Mouse (Mus musculus): ENCODE measurements around the gene Eef2kmt. TPM values are rescaled to one million over a fixed set of nuclear protein-coding genes. Genes with fewer than 3 reads are reported as not detected.

Gene Eef2kmt
- polyA plus RNA-seq (2015; fragmentation: Nextera tagmentation; extraction: Ambion mirVana), result 30.4 and 38.4 TPM in 2 replicates

GRCm38 (mm10) chr16:5255779-5256496 is at the start of gene Eef2kmt:
Gene Eef2kmt (minus strand): TSS chr16:5255983.
- WGBS, result 1% methylated on average over 57 of the region's 57 CpGs
- no peaks in the 10 kb centered on the region for H3K9me3 ChIP-seq
- H3K27ac ChIP-seq, result peak within 1 kb of the TSS; percentile 71
- H3K4me1 ChIP-seq (replicated peaks), result peaks cover 9% of the 10 kb centered on the region
- H3K9ac ChIP-seq, result peak within 1 kb of the TSS; percentile 77
- peak within 1 kb of the TSS; percentile 79 for H3K4me2 ChIP-seq (replicated peaks)
- H3K4me3 ChIP-seq (replicated peaks), result peak within 1 kb of the TSS; percentile 84
- H3K36me3 ChIP-seq, result no peaks in the 10 kb centered on the region
- no peaks in the 10 kb centered on the region for H3K27me3 ChIP-seq (replicated peaks)
- ATAC-seq, result peak; percentile 97

- H3K36me3 ChIP-seq, result no peaks in the 10 kb centered on the region
- H3K9me3 ChIP-seq, result no peaks in the 10 kb centered on the region
- ATAC-seq, result 0 out of 2 replicates have a peak, but pooled peaks have one; percentile 45
- H3K4me1 ChIP-seq (replicated peaks), result no peaks in the 10 kb centered on the region
- WGBS, result 59% methylated on average over 5 of the region's 5 CpGs
- H3K27ac ChIP-seq, result no peak overlapping the region
- no peak overlapping the region for H3K9ac ChIP-seq
- no peak overlapping the region for H3K4me2 ChIP-seq (replicated peaks)
- no peak overlapping the region for H3K4me3 ChIP-seq (replicated peaks)
- no peaks in the 10 kb centered on the region for H3K27me3 ChIP-seq (replicated peaks)
These were observed 39.5 kb upstream of the Eef2kmt start for GRCm38 (mm10) chr16:5295238-5295637.

GRCm38 (mm10) chr16:5285376-5285775 is 29.6 kb upstream of the Eef2kmt start:
- no peak overlapping the region for H3K4me3 ChIP-seq (replicated peaks)
- no peak overlapping the region for H3K4me2 ChIP-seq (replicated peaks)
- H3K4me1 ChIP-seq (replicated peaks), result no peaks in the 10 kb centered on the region
- H3K27me3 ChIP-seq (replicated peaks), result no peaks in the 10 kb centered on the region
- 57% methylated on average over 3 of the region's 3 CpGs for whole genome bisulfite sequencing
- no peak for ATAC-seq
- H3K9me3 ChIP-seq, result no peaks in the 10 kb centered on the region
- no peaks in the 10 kb centered on the region for H3K36me3 ChIP-seq
- H3K9ac ChIP-seq, result no peak overlapping the region
- H3K27ac ChIP-seq, result no peak overlapping the region

GRCm38 (mm10) chr16:5282686-5283085 is 26.9 kb upstream of the Eef2kmt start:
- WGBS, result 87% methylated on average over 9 of the region's 9 CpGs
- H3K4me3 ChIP-seq (replicated peaks), result no peak overlapping the region
- H3K4me1 ChIP-seq (replicated peaks), result no peaks in the 10 kb centered on the region
- H3K9ac ChIP-seq, result no peak overlapping the region
- H3K27me3 ChIP-seq (replicated peaks), result no peaks in the 10 kb centered on the region
- no peak overlapping the region for H3K4me2 ChIP-seq (replicated peaks)
- no peak for ATAC-seq
- no peak overlapping the region for H3K27ac ChIP-seq
- no peaks in the 10 kb centered on the region for H3K36me3 ChIP-seq
- H3K9me3 ChIP-seq, result no peaks in the 10 kb centered on the region

GRCm38 (mm10) chr16:5279571-5280222 is 23.9 kb upstream of the Eef2kmt start:
- H3K4me3 ChIP-seq (replicated peaks), result no peak overlapping the region
- 76% methylated on average over 5 of the region's 5 CpGs for WGBS
- ATAC-seq, result no peak
- no peak overlapping the region for H3K27ac ChIP-seq
- H3K4me1 ChIP-seq (replicated peaks), result no peaks in the 10 kb centered on the region
- H3K9me3 ChIP-seq, result no peaks in the 10 kb centered on the region
- H3K9ac ChIP-seq, result no peak overlapping the region
- no peak overlapping the region for H3K4me2 ChIP-seq (replicated peaks)
- H3K27me3 ChIP-seq (replicated peaks), result no peaks in the 10 kb centered on the region
- no peaks in the 10 kb centered on the region for H3K36me3 ChIP-seq

- 78% methylated on average over 3 of the region's 3 CpGs for WGBS
- no peak for ATAC-seq
These were observed 16.6 kb upstream of the Eef2kmt start for GRCm38 (mm10) chr16:5272371-5272770.

GRCm38 (mm10) chr16:5271411-5272035 is 15.7 kb upstream of the Eef2kmt start:
- no peak overlapping the region for H3K9ac ChIP-seq
- no peaks in the 10 kb centered on the region for H3K36me3 ChIP-seq
- H3K9me3 ChIP-seq, result no peaks in the 10 kb centered on the region
- H3K4me1 ChIP-seq (replicated peaks), result no peaks in the 10 kb centered on the region
- H3K4me3 ChIP-seq (replicated peaks), result no peak overlapping the region
- no peaks in the 10 kb centered on the region for H3K27me3 ChIP-seq (replicated peaks)
- no peak overlapping the region for H3K27ac ChIP-seq
- 77% methylated on average over 4 of the region's 4 CpGs for WGBS
- no peak for ATAC-seq
- H3K4me2 ChIP-seq (replicated peaks), result no peak overlapping the region

More at GRCm38 (mm10) chr16:5272371-5272770, 16.6 kb upstream of the Eef2kmt start:
- Histone ChIP-seq H3K4me1 (replicated peaks) (no peaks in the 10 kb centered on the region), H3K9me3 (no peaks in the 10 kb centered on the region), H3K27me3 (replicated peaks) (no peaks in the 10 kb centered on the region), H3K4me2 (replicated peaks) (no peak overlapping the region), H3K36me3 (no peaks in the 10 kb centered on the region), H3K4me3 (replicated peaks) (no peak overlapping the region), H3K9ac (no peak overlapping the region), H3K27ac (no peak overlapping the region)

- Histone ChIP-seq H3K4me1 (replicated peaks) (no peaks in the 10 kb centered on the region), H3K36me3 (no peaks in the 10 kb centered on the region), H3K9ac (no peak overlapping the region), H3K27ac (no peak overlapping the region), H3K9me3 (no peaks in the 10 kb centered on the region), H3K4me3 (replicated peaks) (no peak overlapping the region), H3K27me3 (replicated peaks) (no peaks in the 10 kb centered on the region), H3K4me2 (replicated peaks) (no peak overlapping the region)
- ATAC-seq, result no peak
- WGBS, result 80% methylated on average over 7 of the region's 7 CpGs
These were observed 8.1 kb upstream of the Eef2kmt start for GRCm38 (mm10) chr16:5263926-5264325.

GRCm38 (mm10) chr16:5263156-5263555 is 7.4 kb upstream of the Eef2kmt start:
- Histone ChIP-seq H3K36me3 (no peaks in the 10 kb centered on the region), H3K4me1 (replicated peaks) (no peaks in the 10 kb centered on the region), H3K4me3 (replicated peaks) (no peak overlapping the region), H3K9ac (no peak overlapping the region), H3K9me3 (no peaks in the 10 kb centered on the region), H3K4me2 (replicated peaks) (no peak overlapping the region), H3K27me3 (replicated peaks) (no peaks in the 10 kb centered on the region), H3K27ac (no peak overlapping the region)
- 69% methylated on average over 8 of the region's 8 CpGs for WGBS
- no peak for ATAC-seq

GRCm38 (mm10) chr16:5255081-5255740 is 572 bp downstream of the Eef2kmt start:
- H3K4me2 ChIP-seq (replicated peaks), result peak overlapping the region; percentile 79
- peak overlapping the region; percentile 71 for H3K27ac ChIP-seq
- H3K4me3 ChIP-seq (replicated peaks), result peak overlapping the region; percentile 84
- H3K9ac ChIP-seq, result peak overlapping the region; percentile 77
- peak; percentile 21 for ATAC-seq
- no peaks in the 10 kb centered on the region for H3K36me3 ChIP-seq
- H3K4me1 ChIP-seq (replicated peaks), result peaks cover 9% of the 10 kb centered on the region
- H3K27me3 ChIP-seq (replicated peaks), result no peaks in the 10 kb centered on the region
- 2% methylated on average over 27 of the region's 27 CpGs for WGBS
- no peaks in the 10 kb centered on the region for H3K9me3 ChIP-seq

GRCm38 (mm10) chr16:5254346-5255025 is 1.3 kb downstream of the Eef2kmt start:
- Histone ChIP-seq H3K9me3 (no peaks in the 10 kb centered on the region), H3K27ac (peak overlapping the region; percentile 71), H3K27me3 (replicated peaks) (no peaks in the 10 kb centered on the region), H3K4me1 (replicated peaks) (peaks cover 9% of the 10 kb centered on the region), H3K9ac (peak overlapping the region; percentile 77), H3K36me3 (no peaks in the 10 kb centered on the region), H3K4me3 (replicated peaks) (peak overlapping the region; percentile 84), H3K4me2 (replicated peaks) (peak overlapping the region; percentile 79)
- ATAC-seq, result peak; percentile 64
- 4% methylated on average over 15 of the region's 15 CpGs for WGBS

GRCm38 (mm10) chr16:5252260-5252659 is 3.5 kb downstream of the Eef2kmt start:
- no peak overlapping the region for H3K4me2 ChIP-seq (replicated peaks)
- H3K27me3 ChIP-seq (replicated peaks), result no peaks in the 10 kb centered on the region
- ATAC-seq, result no peak
- H3K36me3 ChIP-seq, result peaks cover 8% of the 10 kb centered on the region
- no peak overlapping the region for H3K27ac ChIP-seq
- H3K9ac ChIP-seq, result no peak overlapping the region
- H3K4me1 ChIP-seq (replicated peaks), result peaks cover 9% of the 10 kb centered on the region
- 91% methylated on average over 2 of the region's 2 CpGs for WGBS
- no peak overlapping the region for H3K4me3 ChIP-seq (replicated peaks)
- no peaks in the 10 kb centered on the region for H3K9me3 ChIP-seq

Data from intestine, embryonic 15.5 days (tissue).